Mouse (Mus musculus) heart, postnatal 0 days (tissue): ENCODE measurements at regions not wholly inside any gene's neighbourhood (a gene's known extent, or its start where the extent isn't known, plus 50 kb on each side); places are given as distances from the start of the nearest gene placed in this dataset.

Source experiments
- CTCF ChIP-seq: IDR thresholded peaks from 2 replicates; pipeline ENCODE4 v1.5.1; 2016; ENCODE audit warnings: antibody characterized with exemption, control low read depth, low read depth
- EP300 ChIP-seq: IDR thresholded peaks from 2 replicates; pipeline ENCODE4 v1.6.1; 2016; ENCODE audit warnings: antibody characterized with exemption, low read depth

GRCm38 (mm10) chr1:151126756-151127155 lies 55.6 kb upstream of the Gm47985 start:
- TF ChIP-seq CTCF (no peak), EP300 (no peak)
